Mouse (Mus musculus) hindbrain, embryonic 16.5 days (tissue): ENCODE results near the gene Polr1b. TPM values are rescaled to one million over a fixed set of nuclear protein-coding genes. Genes with fewer than 3 reads are reported as not detected.

Source experiments
- ATAC-seq: fragments of 200-750 bp; cut with Nextera tagmentation; 2 replicates; pipeline ENCODE4 v1.8.0; 2017; ENCODE audit warnings: moderate TSS enrichment, moderate library complexity
- H3K27ac ChIP-seq: fragments of 300-500 bp; sonication (generic); 2 replicates; pipeline ENCODE4 v1.5.1; 2014; ENCODE audit warnings: low read depth, mild to moderate bottlenecking, control low read depth, low read length, moderate library complexity
- H3K27me3 ChIP-seq: fragments of 300-500 bp; sonication (generic); replicated peaks from 2 replicates; pipeline ENCODE4 v1.6.1; 2014; ENCODE audit warnings: low read length; ENCODE audit not compliant: control insufficient read depth, insufficient read depth
- H3K36me3 ChIP-seq: fragments of 300-500 bp; sonication (generic); 2 replicates; pipeline ENCODE4 v1.6.1; 2014; ENCODE audit warnings: mild to moderate bottlenecking, low read length, moderate library complexity, mixed read lengths; ENCODE audit not compliant: control insufficient read depth, insufficient read depth
- H3K4me1 ChIP-seq: fragments of 300-500 bp; sonication (generic); 2 replicates; pipeline ENCODE4 v1.6.1; 2014; ENCODE audit warnings: low read depth, low read length; ENCODE audit not compliant: control insufficient read depth, insufficient read depth
- H3K4me2 ChIP-seq: fragments of 300-500 bp; sonication (generic); 2 replicates; pipeline ENCODE4 v1.6.1; 2014; ENCODE audit warnings: mild to moderate bottlenecking, low read length, control low read depth, moderate library complexity
- H3K4me3 ChIP-seq: fragments of 300-500 bp; sonication (generic); 2 replicates; pipeline ENCODE4 v1.5.1; 2014; ENCODE audit warnings: mild to moderate bottlenecking, low read length, control low read depth, moderate library complexity
- H3K9ac ChIP-seq: fragments of 300-500 bp; sonication (generic); 2 replicates; pipeline ENCODE4 v1.6.1; 2014; ENCODE audit warnings: low read depth, mild to moderate bottlenecking, control low read depth, low read length, moderate library complexity
- H3K9me3 ChIP-seq: fragments of 300-500 bp; sonication (generic); 2 replicates; pipeline ENCODE4 v1.6.1; 2014; ENCODE audit warnings: mild to moderate bottlenecking, low read length, moderate library complexity; ENCODE audit not compliant: control insufficient read depth
- WGBS: fragments of 180-500 bp; shearing (Covaris S2); extraction: QIAGEN DNeasy Blood & Tissue Kit; methylation state at CpG from one replicate; pipeline ENCODE4 v1.1.7; 2014; 5-methylcytosine and 5-hydroxymethylcytosine counted together
- polyA plus RNA-seq: library from polyadenylated mRNA; unstranded; fragments of >200 nt; fragmentation: Nextera tagmentation; extraction: Ambion mirVana; gene quantifications from 2 replicates; pipeline ENCODE4 v1.2.1, GENCODE M21; 2015

Gene Polr1b
- polyA plus RNA-seq, 1 experiment from 2014 or later, result 13.0 TPM

GRCm38 (mm10) chr2:129066326-129066725 lies 34.5 kb upstream of the Polr1b start:
- Histone ChIP-seq H3K4me2 (peak overlapping the region; percentile 83), H3K27ac (peak overlapping the region; percentile 87), H3K9ac (peak overlapping the region; percentile 95), H3K36me3 (no peaks in the 10 kb centered on the region), H3K4me3 (peak overlapping the region; percentile 59), H3K27me3 (no peaks in the 10 kb centered on the region), H3K9me3 (no peaks in the 10 kb centered on the region), H3K4me1 (peaks cover 26% of the 10 kb centered on the region)
- under 1% methylated on average over 20 of the region's 20 CpGs for WGBS
- ATAC-seq, result peak; percentile 67

GRCm38 (mm10) chr2:129070296-129070695 lies 30.5 kb upstream of the Polr1b start:
- 90% methylated on average over 3 of the region's 3 CpGs for WGBS
- Histone ChIP-seq H3K9me3 (no peaks in the 10 kb centered on the region), H3K9ac (no peak overlapping the region), H3K27ac (no peak overlapping the region), H3K4me2 (no peak overlapping the region), H3K36me3 (no peaks in the 10 kb centered on the region), H3K27me3 (no peaks in the 10 kb centered on the region), H3K4me1 (peaks cover 23% of the 10 kb centered on the region), H3K4me3 (no peak overlapping the region)
- ATAC-seq, result no peak

GRCm38 (mm10) chr2:129078313-129078712 lies 22.5 kb upstream of the Polr1b start:
- peaks cover 38% of the 10 kb centered on the region for H3K36me3 ChIP-seq
- H3K4me2 ChIP-seq, result no peak overlapping the region
- WGBS, result 78% methylated on average over 3 of the region's 3 CpGs

GRCm38 (mm10) chr2:129079194-129079593 lies 21.6 kb upstream of the Polr1b start:
- peaks cover 38% of the 10 kb centered on the region for H3K36me3 ChIP-seq

More at GRCm38 (mm10) chr2:129078313-129078712, 22.5 kb upstream of the Polr1b start:
- Histone ChIP-seq H3K4me3 (no peak overlapping the region), H3K4me1 (no peaks in the 10 kb centered on the region), H3K9me3 (no peaks in the 10 kb centered on the region), H3K27me3 (no peaks in the 10 kb centered on the region), H3K27ac (no peak overlapping the region), H3K9ac (no peak overlapping the region)
- no peak for ATAC-seq

GRCm38 (mm10) chr2:129081097-129081496 lies 19.7 kb upstream of the Polr1b start:
- no peak overlapping the region for H3K9ac ChIP-seq
- no peak overlapping the region for H3K4me2 ChIP-seq
- H3K36me3 ChIP-seq, result peaks cover 43% of the 10 kb centered on the region
- no peak for ATAC-seq
- H3K9me3 ChIP-seq, result no peaks in the 10 kb centered on the region
- H3K27ac ChIP-seq, result no peak overlapping the region
- H3K27me3 ChIP-seq, result no peaks in the 10 kb centered on the region
- WGBS, result 71% methylated on average over 13 of the region's 13 CpGs
- H3K4me3 ChIP-seq, result no peak overlapping the region
- no peaks in the 10 kb centered on the region for H3K4me1 ChIP-seq

More at GRCm38 (mm10) chr2:129079194-129079593, 21.6 kb upstream of the Polr1b start:
- Histone ChIP-seq H3K9me3 (no peaks in the 10 kb centered on the region), H3K4me1 (no peaks in the 10 kb centered on the region), H3K27me3 (no peaks in the 10 kb centered on the region), H3K4me3 (no peak overlapping the region), H3K4me2 (no peak overlapping the region), H3K9ac (no peak overlapping the region), H3K27ac (no peak overlapping the region)
- ATAC-seq, result no peak
- WGBS, result 75% methylated on average over 2 of the region's 2 CpGs

- H3K27ac ChIP-seq, result no peak overlapping the region
- ATAC-seq, result no peak
- peaks cover 29% of the 10 kb centered on the region for H3K36me3 ChIP-seq
- no peaks in the 10 kb centered on the region for H3K4me1 ChIP-seq
- no peaks in the 10 kb centered on the region for H3K27me3 ChIP-seq
- no peak overlapping the region for H3K4me3 ChIP-seq
- WGBS, result 94% methylated on average over 5 of the region's 5 CpGs
- H3K9ac ChIP-seq, result no peak overlapping the region
- H3K4me2 ChIP-seq, result no peak overlapping the region
- H3K9me3 ChIP-seq, result no peaks in the 10 kb centered on the region
Measured at GRCm38 (mm10) chr2:129083514-129083913, 17.3 kb upstream of the Polr1b start.

GRCm38 (mm10) chr2:129084959-129085358 lies 15.8 kb upstream of the Polr1b start:
- Histone ChIP-seq H3K4me2 (no peak overlapping the region), H3K36me3 (peaks cover 39% of the 10 kb centered on the region), H3K4me3 (no peak overlapping the region), H3K9ac (no peak overlapping the region), H3K4me1 (no peaks in the 10 kb centered on the region), H3K9me3 (no peaks in the 10 kb centered on the region), H3K27ac (no peak overlapping the region), H3K27me3 (no peaks in the 10 kb centered on the region)
- no peak for ATAC-seq
- WGBS, result 54% methylated on average over 2 of the region's 2 CpGs

- WGBS, result 82% methylated on average over 1 of the region's 1 CpGs
- Histone ChIP-seq H3K27me3 (no peaks in the 10 kb centered on the region), H3K4me1 (no peaks in the 10 kb centered on the region), H3K27ac (no peak overlapping the region), H3K4me3 (no peak overlapping the region), H3K4me2 (no peak overlapping the region), H3K36me3 (peaks cover 41% of the 10 kb centered on the region), H3K9me3 (no peaks in the 10 kb centered on the region), H3K9ac (no peak overlapping the region)
- ATAC-seq, result no peak
Measured at GRCm38 (mm10) chr2:129087520-129087919, 13.3 kb upstream of the Polr1b start.

- Histone ChIP-seq H3K27ac (no peak overlapping the region), H3K9me3 (no peaks in the 10 kb centered on the region), H3K4me1 (no peaks in the 10 kb centered on the region), H3K27me3 (no peaks in the 10 kb centered on the region), H3K36me3 (peaks cover 49% of the 10 kb centered on the region), H3K9ac (no peak overlapping the region), H3K4me3 (no peak overlapping the region), H3K4me2 (no peak overlapping the region)
- ATAC-seq, result no peak
- 37% methylated on average over 4 of the region's 4 CpGs for WGBS
Measured at GRCm38 (mm10) chr2:129090370-129090769, 10.4 kb upstream of the Polr1b start.

GRCm38 (mm10) chr2:129092810-129093209 lies 8.0 kb upstream of the Polr1b start:
- no peak overlapping the region for H3K27ac ChIP-seq
- whole genome bisulfite sequencing, result 87% methylated on average over 12 of the region's 12 CpGs
- H3K36me3 ChIP-seq, result peaks cover 43% of the 10 kb centered on the region
- ATAC-seq, result no peak
- H3K9me3 ChIP-seq, result no peaks in the 10 kb centered on the region
- no peaks in the 10 kb centered on the region for H3K4me1 ChIP-seq
- H3K4me2 ChIP-seq, result no peak overlapping the region
- H3K4me3 ChIP-seq, result no peak overlapping the region
- H3K9ac ChIP-seq, result no peak overlapping the region
- H3K27me3 ChIP-seq, result no peaks in the 10 kb centered on the region
